Mouse (Mus musculus): ENCODE results near the gene Srp72. TPM values are rescaled to one million over a fixed set of nuclear protein-coding genes. Genes with fewer than 3 reads are reported as not detected.
"Not testable (repeated sequence)": the region's sequence is repeated elsewhere in the genome, so short reads cannot be mapped to it uniquely, and the experiment has no call there.

The Srp72 gene
- polyA plus RNA-seq, 1 experiment from 2014 or later = 98.0 TPM

DNA sequence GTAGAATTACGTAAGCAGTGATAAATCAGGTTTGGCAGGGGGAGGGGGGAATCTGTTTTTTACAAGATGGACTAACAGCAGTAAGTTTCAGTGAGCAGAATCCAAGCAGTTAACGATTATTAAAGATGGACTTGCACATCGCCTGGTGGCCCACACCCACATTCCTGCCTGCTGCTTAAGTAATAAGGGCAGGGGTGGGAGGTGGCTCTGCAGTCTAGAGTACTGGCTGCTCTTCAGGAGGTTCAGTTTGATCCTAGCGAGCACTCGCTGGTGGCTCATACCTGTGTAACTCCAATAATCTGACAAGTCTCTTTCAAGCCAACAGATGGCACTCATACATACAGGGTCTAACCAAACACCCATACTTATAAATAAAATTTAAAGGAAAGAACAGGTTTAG lies 14.9 kb upstream of the Srp72 start:
- WGBS = 82% methylated on average over 5 of the region's 5 CpGs
- Histone ChIP-seq H3K4me3 (ENCODE audit: low read length) (no peak overlapping the region), H3K36me3 (ENCODE audit: insufficient read depth, low read length) (peaks cover 62% of the 10 kb centered on the region), H3K27ac (ENCODE audit: low read length) (no peak overlapping the region), H3K27me3 (ENCODE audit: insufficient read depth, low read length) (no peaks in the 10 kb centered on the region), H3K4me1 (ENCODE audit: insufficient read depth, low read length) (peaks cover 3% of the 10 kb centered on the region; the same call in 1 of the 2 replicates), H3K9me3 (ENCODE audit: low read length) (no peaks in the 10 kb centered on the region), H3K9ac (replicated peaks; ENCODE audit: low read length) (no peak overlapping the region), H3K4me2 (replicated peaks; ENCODE audit: low read depth, low read length) (no peak overlapping the region)
- peak; percentile 39; the same call in 1 of the 2 replicates for ATAC-seq (ENCODE audit: low FRiP score, low TSS enrichment)

DNA sequence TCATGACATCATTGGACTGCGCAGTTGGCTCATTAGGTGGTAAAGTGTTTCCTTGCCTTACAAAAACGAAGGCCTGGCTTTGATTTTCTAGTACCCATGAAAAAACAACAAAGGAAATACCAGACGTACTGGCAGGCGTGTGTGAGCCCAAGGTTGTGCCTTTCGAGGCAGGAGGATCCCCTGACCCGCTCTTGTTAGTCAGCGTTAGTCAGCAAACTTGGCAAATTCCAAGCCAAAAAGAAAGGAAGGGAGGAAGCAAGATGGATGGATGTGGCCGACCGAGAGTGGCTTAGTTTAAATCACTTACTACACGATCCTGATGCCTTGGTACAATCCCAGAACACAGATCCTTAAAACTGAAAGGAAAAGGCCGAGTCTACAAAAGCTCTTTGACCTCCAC lies 11.9 kb upstream of the Srp72 start:
- peaks cover 65% of the 10 kb centered on the region for H3K36me3 ChIP-seq (ENCODE audit: insufficient read depth, low read length)
- no peak overlapping the region for H3K27ac ChIP-seq (ENCODE audit: low read length)
- no peaks in the 10 kb centered on the region for H3K27me3 ChIP-seq (ENCODE audit: insufficient read depth, low read length)
- 80% methylated on average over 11 of the region's 11 CpGs for WGBS
- no peaks in the 10 kb centered on the region for H3K4me1 ChIP-seq (ENCODE audit: insufficient read depth, low read length)
- ATAC-seq (ENCODE audit: low FRiP score, low TSS enrichment) = no peak
- H3K9me3 ChIP-seq (ENCODE audit: low read length) = no peaks in the 10 kb centered on the region
- no peak overlapping the region for H3K4me3 ChIP-seq (ENCODE audit: low read length)
- H3K9ac ChIP-seq (replicated peaks; ENCODE audit: low read length) = no peak overlapping the region
- H3K4me2 ChIP-seq (replicated peaks; ENCODE audit: low read depth, low read length) = no peak overlapping the region

DNA sequence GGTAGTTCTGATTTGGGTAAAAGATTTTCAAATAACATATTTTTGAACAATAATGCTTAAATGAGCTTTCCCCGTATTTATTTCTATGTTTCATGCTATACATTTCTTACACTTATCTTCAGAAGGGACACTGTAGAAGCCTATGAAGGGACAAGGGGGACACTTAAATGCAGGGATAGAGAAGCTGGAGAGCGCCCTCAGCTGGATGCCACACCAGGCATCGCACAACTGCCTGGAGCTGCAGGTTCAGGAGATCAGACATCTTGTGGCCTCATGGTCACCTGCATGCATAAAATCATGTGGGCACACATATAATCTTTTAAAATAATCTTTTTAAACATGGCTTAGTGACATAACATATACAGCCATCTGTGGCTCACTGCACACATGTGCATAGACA lies 9.8 kb upstream of the Srp72 start:
- Histone ChIP-seq H3K9ac (replicated peaks; ENCODE audit: low read length) (no peak overlapping the region), H3K27ac (ENCODE audit: low read length) (no peak overlapping the region), H3K4me3 (ENCODE audit: low read length) (no peak overlapping the region), H3K9me3 (ENCODE audit: low read length) (no peaks in the 10 kb centered on the region), H3K27me3 (ENCODE audit: insufficient read depth, low read length) (no peaks in the 10 kb centered on the region), H3K36me3 (ENCODE audit: insufficient read depth, low read length) (peaks cover 63% of the 10 kb centered on the region), H3K4me2 (replicated peaks; ENCODE audit: low read depth, low read length) (no peak overlapping the region), H3K4me1 (ENCODE audit: insufficient read depth, low read length) (no peaks in the 10 kb centered on the region)
- no peak for ATAC-seq (ENCODE audit: low FRiP score, low TSS enrichment)
- 91% methylated on average over 3 of the region's 3 CpGs for WGBS

DNA sequence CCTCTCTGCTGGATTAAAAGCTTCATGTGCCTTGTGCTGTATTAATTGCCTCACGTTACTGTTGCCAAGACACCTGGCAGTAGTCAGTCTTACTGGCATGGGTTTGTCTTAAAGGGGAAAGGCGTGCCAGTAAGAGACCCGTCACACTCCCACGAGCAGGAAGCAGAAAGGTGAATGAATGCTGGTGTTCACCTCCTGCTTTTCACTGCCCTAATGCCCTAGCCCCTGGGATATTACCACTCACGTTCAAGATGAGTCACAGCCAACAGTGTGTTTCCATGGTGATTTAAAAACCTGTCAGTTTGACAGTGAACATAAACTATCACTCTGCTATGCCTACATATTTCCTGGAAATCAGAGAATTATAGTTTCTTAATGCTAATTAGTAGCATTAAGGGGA lies 5.2 kb upstream of the Srp72 start:
- Histone ChIP-seq H3K9me3 (ENCODE audit: low read length) (no peaks in the 10 kb centered on the region), H3K4me3 (ENCODE audit: low read length) (no peak overlapping the region), H3K36me3 (ENCODE audit: insufficient read depth, low read length) (peaks cover 45% of the 10 kb centered on the region), H3K4me2 (replicated peaks; ENCODE audit: low read depth, low read length) (no peak overlapping the region), H3K9ac (replicated peaks; ENCODE audit: low read length) (no peak overlapping the region), H3K27me3 (ENCODE audit: insufficient read depth, low read length) (no peaks in the 10 kb centered on the region), H3K27ac (ENCODE audit: low read length) (no peak overlapping the region), H3K4me1 (ENCODE audit: insufficient read depth, low read length) (peaks cover 6% of the 10 kb centered on the region)
- peak; percentile 30; the same call in 1 of the 2 replicates for ATAC-seq (ENCODE audit: low FRiP score, low TSS enrichment)
- 67% methylated on average over 5 of the region's 5 CpGs for WGBS

DNA sequence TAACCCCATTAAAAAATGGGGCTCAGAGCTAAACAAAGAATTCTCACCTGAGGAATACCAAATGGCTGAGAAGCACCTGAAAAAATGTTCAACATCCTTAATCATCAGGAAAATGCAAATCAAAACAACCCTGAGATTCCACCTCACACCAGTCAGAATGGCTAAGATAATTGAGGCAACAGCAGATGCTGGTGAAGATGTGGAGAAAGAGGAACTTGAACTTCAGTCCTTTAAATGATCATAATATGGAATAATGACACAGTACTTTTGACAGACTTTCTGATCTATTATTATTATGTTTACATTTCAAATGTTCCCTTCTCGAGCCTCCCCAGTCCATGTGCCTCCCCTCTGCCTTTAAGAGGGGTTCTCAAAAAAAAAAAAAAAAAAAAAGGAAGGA lies 3.4 kb upstream of the Srp72 start:
- not testable (repeated sequence) for H3K9me3 ChIP-seq (ENCODE audit: low read length); ATAC-seq (ENCODE audit: low FRiP score, low TSS enrichment); H3K4me3 ChIP-seq (ENCODE audit: low read length); H3K9ac ChIP-seq (replicated peaks; ENCODE audit: low read length); H3K27me3 ChIP-seq (ENCODE audit: insufficient read depth, low read length); H3K4me2 ChIP-seq (replicated peaks; ENCODE audit: low read depth, low read length); H3K27ac ChIP-seq (ENCODE audit: low read length)
- peaks cover 32% of the 10 kb centered on the region for H3K36me3 ChIP-seq (ENCODE audit: insufficient read depth, low read length)
- H3K4me1 ChIP-seq (ENCODE audit: insufficient read depth, low read length) = peaks cover 13% of the 10 kb centered on the region
- 81% methylated on average over 1 of the region's 1 CpGs for WGBS

DNA sequence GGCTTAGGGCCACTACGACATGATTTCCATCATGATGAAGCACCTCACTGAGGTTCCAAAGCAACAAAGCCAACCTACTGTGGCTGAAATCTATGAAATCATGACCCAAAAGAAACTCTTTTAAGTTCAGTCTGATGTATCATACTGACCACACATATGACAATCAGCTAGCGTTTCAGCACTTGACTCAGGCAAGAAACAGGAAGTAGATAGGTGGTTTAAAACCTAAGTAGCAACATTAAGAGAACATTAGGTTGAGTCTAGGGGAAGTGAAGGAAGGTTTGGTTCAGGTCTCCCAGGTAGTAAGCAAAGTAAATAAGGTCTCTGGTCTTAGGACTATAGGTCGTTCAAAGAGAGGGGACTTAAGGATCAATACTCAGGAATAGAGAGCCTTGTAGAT lies 995 bp upstream of the Srp72 start:
- WGBS = 65% methylated on average over 3 of the region's 3 CpGs
- Histone ChIP-seq H3K9me3 (ENCODE audit: low read length) (no peaks in the 10 kb centered on the region), H3K4me2 (replicated peaks; ENCODE audit: low read depth, low read length) (peak overlapping the region; percentile 83), H3K9ac (replicated peaks; ENCODE audit: low read length) (no peak overlapping the region; the same call in 1 of the 2 replicates), H3K27me3 (ENCODE audit: insufficient read depth, low read length) (no peaks in the 10 kb centered on the region), H3K27ac (ENCODE audit: low read length) (no peak overlapping the region), H3K36me3 (ENCODE audit: insufficient read depth, low read length) (peaks cover 30% of the 10 kb centered on the region), H3K4me1 (ENCODE audit: insufficient read depth, low read length) (peaks cover 16% of the 10 kb centered on the region), H3K4me3 (ENCODE audit: low read length) (peak overlapping the region; percentile 96)
- no peak for ATAC-seq (ENCODE audit: low FRiP score, low TSS enrichment)

DNA sequence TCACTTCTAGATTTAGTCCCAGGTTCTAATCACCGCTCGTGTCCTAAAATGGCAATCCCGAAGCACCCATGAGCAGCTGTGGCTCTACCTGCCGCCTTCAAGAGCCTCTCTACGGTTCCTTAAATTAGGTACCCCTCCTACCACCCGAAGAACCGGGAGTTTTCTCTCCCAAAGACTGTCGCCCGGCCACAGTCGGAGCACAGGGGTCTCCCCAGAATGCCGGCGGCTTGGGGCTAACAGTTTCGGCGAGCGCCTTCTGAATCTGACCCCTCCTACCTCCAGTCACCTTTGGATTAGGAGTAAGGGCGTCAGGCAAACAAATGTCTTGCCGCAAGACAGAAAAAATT lies 303 bp upstream of the Srp72 start:
- H3K27ac ChIP-seq (ENCODE audit: low read length) = 0 out of 2 replicates have a peak overlapping the region, but pooled peaks have one; percentile 4
- WGBS = 2% methylated on average over 17 of the region's 17 CpGs

DNA sequence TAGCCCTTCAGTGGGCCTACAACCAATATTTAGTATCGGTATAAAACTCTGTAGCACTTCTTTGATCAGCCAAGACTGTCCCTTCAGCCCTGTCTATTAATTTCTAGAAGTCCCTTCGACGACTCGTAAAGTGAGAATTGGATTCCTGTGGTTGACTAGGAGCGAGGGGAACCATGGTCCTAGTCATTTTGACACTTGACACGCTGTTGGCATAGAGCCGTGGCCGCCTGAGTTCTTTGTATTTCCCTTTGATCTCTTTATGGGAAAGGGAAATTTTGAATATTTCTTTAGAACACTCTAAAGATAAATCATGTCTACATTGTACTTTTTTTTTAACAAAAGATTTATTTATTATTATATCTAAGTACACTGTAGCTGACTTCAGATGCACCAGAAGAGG lies 1.3 kb downstream of the Srp72 start:
- Histone ChIP-seq H3K9me3 (ENCODE audit: low read length) (no peaks in the 10 kb centered on the region), H3K27ac (ENCODE audit: low read length) (0 out of 2 replicates have a peak overlapping the region, but pooled peaks have one; percentile 14), H3K36me3 (ENCODE audit: insufficient read depth, low read length) (peaks cover 32% of the 10 kb centered on the region), H3K27me3 (ENCODE audit: insufficient read depth, low read length) (no peaks in the 10 kb centered on the region), H3K4me3 (ENCODE audit: low read length) (peak overlapping the region; percentile 96), H3K4me1 (ENCODE audit: insufficient read depth, low read length) (peaks cover 16% of the 10 kb centered on the region), H3K9ac (replicated peaks; ENCODE audit: low read length) (peak overlapping the region; percentile 92), H3K4me2 (replicated peaks; ENCODE audit: low read depth, low read length) (peak overlapping the region; percentile 81)
- ATAC-seq (ENCODE audit: low FRiP score, low TSS enrichment) = no peak
- 79% methylated on average over 8 of the region's 8 CpGs for WGBS

More for the DNA sequence above, 303 bp upstream of the Srp72 start:
- H3K4me2 ChIP-seq (replicated peaks; ENCODE audit: low read depth, low read length) = peak overlapping the region; percentile 83
- peak overlapping the region; percentile 92 for H3K9ac ChIP-seq (replicated peaks; ENCODE audit: low read length)
- H3K27me3 ChIP-seq (ENCODE audit: insufficient read depth, low read length) = no peaks in the 10 kb centered on the region
- H3K9me3 ChIP-seq (ENCODE audit: low read length) = no peaks in the 10 kb centered on the region
- H3K4me1 ChIP-seq (ENCODE audit: insufficient read depth, low read length) = peaks cover 16% of the 10 kb centered on the region
- ATAC-seq (ENCODE audit: low FRiP score, low TSS enrichment) = no peak; the same call in 1 of the 2 replicates
- H3K4me3 ChIP-seq (ENCODE audit: low read length) = peak overlapping the region; percentile 96
- H3K36me3 ChIP-seq (ENCODE audit: insufficient read depth, low read length) = peaks cover 28% of the 10 kb centered on the region

DNA sequence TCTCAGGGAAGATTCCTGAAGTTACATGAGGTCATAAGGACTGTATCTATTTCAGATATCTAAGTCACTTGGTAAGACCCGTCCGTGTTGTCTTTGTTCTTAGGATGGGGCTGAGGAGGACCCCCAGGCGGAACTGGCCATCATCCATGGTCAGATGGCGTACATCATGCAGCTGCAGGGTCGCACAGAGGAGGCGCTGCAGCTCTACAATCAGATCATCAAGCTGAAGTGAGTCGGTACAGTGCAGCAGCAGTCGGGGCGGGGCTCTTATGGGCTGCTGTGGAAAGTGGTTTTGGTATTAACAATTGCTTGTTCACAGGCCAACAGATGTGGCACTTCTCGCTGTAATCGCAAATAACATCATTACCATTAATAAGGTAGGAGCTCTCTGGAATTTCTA lies 9.5 kb downstream of the Srp72 start:
- no peaks in the 10 kb centered on the region for H3K4me1 ChIP-seq (ENCODE audit: insufficient read depth, low read length)
- peaks cover 67% of the 10 kb centered on the region for H3K36me3 ChIP-seq (ENCODE audit: insufficient read depth, low read length)
- no peak overlapping the region for H3K9ac ChIP-seq (replicated peaks; ENCODE audit: low read length)
- no peaks in the 10 kb centered on the region for H3K9me3 ChIP-seq (ENCODE audit: low read length)
- no peak for ATAC-seq (ENCODE audit: low FRiP score, low TSS enrichment)
- no peak overlapping the region for H3K27ac ChIP-seq (ENCODE audit: low read length)
- H3K4me2 ChIP-seq (replicated peaks; ENCODE audit: low read depth, low read length) = no peak overlapping the region
- no peak overlapping the region for H3K4me3 ChIP-seq (ENCODE audit: low read length)
- no peaks in the 10 kb centered on the region for H3K27me3 ChIP-seq (ENCODE audit: insufficient read depth, low read length)
- WGBS = 92% methylated on average over 11 of the region's 11 CpGs

DNA sequence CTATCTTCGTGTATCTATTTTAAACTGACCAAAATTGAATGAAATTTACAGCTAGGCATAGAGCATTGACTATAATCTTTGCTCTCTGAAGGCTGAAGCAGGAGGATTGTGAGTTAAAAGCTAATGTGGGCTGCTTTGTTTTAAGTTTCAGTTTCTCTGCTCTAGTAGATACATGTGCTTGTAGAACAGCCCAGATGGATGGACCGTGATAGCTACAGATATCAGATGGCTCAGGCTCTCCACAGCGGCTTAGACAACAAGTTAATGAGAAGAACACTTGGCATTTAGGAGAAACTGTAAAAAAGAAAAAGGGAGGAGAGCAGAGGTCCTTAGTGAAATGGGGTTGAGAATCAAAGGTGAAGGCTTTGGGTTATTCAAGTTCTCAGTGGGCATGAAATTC lies 16.3 kb downstream of the Srp72 start:
- Histone ChIP-seq H3K27ac (ENCODE audit: low read length) (no peak overlapping the region), H3K9me3 (ENCODE audit: low read length) (no peaks in the 10 kb centered on the region), H3K9ac (replicated peaks; ENCODE audit: low read length) (no peak overlapping the region), H3K4me3 (ENCODE audit: low read length) (no peak overlapping the region), H3K27me3 (ENCODE audit: insufficient read depth, low read length) (no peaks in the 10 kb centered on the region), H3K36me3 (ENCODE audit: insufficient read depth, low read length) (peaks cover 77% of the 10 kb centered on the region), H3K4me2 (replicated peaks; ENCODE audit: low read depth, low read length) (no peak overlapping the region), H3K4me1 (ENCODE audit: insufficient read depth, low read length) (no peaks in the 10 kb centered on the region)
- 76% methylated on average over 3 of the region's 3 CpGs for WGBS
- no peak for ATAC-seq (ENCODE audit: low FRiP score, low TSS enrichment)
